Mouse (Mus musculus): ENCODE measurements around the gene Nipbl.

GRCm38 (mm10) chr15:8469006-8469575 is 24.8 kb upstream of the Nipbl start:
- TF ChIP-seq CTCF (IDR thresholded peaks at IDR 0.05; ENCODE audit: insufficient read depth, low read length) (no peak), POLR2A (IDR thresholded peaks at IDR 0.05; ENCODE audit: borderline replicate concordance, extremely low read depth, low read depth, low read length) (no peak)

Data from lung, adult 2 months (tissue).